Mouse (Mus musculus) adrenal gland, postnatal 25 days (tissue): ENCODE data around the gene Draxin. TPM values are rescaled to one million over a fixed set of nuclear protein-coding genes. Genes with fewer than 3 reads are reported as not detected.
"Not testable (repeated sequence)": the region's sequence is repeated elsewhere in the genome, so short reads cannot be mapped to it uniquely, and the experiment has no call there.

ENCODE experiments used
- DNase-seq: peaks from one replicate; pipeline ENCODE4 v3.0.0; 2021; ENCODE audit warnings: mixed read lengths
- microRNA-seq, 2 experiments: library from miRNA; unstranded; fragments of <30 nt; microRNA quantifications; one replicate each; pipeline ENCODE4 v1.2.0; 2021
- total RNA-seq: library from RNA; stranded (reverse); gene quantifications from 2 replicates; pipeline ENCODE4 v1.2.3, GENCODE M21; 2021

The Draxin gene
- total RNA-seq, 1 experiment from 2014 or later: 0.15 TPM

DNA sequence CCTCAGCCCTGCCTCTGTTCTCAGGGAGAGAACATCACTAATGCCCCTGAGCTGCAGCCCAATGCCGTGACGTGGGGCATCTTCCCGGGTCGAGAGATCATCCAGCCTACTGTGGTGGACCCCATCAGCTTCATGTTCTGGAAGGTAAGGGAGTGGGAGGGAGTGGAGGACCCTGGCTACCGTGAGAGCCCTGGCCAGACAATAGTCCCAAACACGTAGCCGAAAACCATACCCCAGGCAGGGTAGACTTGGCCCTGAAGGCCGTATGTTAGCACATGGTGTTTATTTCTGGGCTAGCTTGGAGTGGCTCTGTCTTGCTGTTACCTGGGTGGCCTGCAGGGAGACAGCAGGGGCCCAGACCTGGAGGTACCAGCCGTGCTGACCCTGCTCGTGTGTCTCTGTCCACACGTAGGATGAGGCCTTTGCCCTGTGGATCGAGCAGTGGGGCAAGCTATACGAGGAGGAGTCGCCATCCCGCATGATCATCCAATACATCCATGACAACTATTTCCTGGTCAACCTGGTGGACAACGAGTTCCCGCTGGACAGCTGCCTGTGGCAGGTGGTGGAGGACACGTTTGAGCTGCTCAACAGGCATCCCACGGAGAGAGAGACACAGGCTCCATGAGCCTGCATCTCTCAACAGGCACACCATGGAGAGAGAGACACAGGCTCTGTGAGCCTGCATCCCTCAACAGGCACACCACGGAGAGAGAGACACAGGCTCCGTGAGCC is 75.4 kb downstream of the Draxin start:
- DNase-seq: no peak

DNA sequence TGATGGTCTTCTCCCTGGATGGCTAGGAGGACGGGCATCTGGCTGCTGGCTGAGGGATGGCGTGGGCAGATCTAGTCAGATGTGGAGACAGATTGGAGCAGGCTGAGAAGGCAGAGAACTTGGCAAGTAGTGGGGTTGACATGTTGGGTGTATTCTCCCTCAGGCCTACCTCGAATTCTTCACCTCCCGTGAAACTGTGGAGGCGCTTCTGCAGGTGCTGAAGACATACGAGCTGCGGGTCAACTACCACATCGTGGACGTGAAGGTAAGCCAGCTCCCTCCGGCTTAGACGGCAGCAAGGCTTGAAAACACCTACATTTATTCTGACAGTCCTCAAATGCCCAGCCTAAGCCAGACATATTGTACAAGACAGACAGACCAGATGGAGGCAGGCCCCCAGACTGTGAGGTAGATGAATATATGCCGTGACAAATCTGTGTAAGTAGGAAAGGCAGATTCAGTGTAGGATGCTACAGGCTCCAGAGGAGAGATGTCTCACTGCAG is 77.0 kb downstream of the Draxin start:
- DNase-seq: no peak

DNA sequence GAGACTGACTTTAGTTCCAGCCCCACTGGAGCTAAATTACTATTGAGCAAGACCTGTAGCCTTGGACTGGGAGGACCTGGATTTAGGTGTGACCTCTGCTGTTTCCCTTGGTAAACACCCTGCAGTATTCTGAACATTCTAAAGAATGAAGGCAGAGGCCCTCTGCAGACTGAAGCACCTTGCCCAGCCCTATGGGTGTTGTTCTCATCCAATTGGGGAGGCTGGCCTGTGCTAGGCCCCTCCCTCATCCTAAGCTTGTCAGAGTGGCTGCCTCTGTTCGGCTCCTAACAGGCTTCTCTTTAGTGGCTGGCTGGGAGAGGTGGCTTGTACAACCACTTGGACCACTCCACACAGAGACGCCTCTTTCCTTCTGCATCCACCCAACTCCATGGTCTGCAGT is 77.5 kb downstream of the Draxin start:
- DNase-seq: no peak

DNA sequence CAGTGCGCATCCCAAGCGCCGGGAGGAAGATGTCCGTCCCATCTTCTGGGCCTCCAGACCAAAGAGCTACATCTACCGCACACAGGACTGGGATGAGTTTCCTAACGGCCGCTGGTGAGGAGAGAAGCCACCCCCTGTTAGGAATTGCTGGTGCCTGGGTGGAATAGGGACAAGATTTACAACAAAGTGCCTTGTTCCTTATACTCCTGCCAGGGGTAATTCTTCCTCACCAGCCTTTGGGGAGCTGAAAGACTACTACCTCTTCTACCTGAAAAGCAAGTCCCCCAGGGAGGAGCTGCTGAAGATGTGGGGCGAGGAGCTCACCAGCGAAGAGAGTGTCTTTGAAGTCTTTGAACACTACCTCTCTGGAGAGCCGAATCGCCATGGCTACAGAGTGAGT is 78.6 kb downstream of the Draxin start:
- no peak for DNase-seq

DNA sequence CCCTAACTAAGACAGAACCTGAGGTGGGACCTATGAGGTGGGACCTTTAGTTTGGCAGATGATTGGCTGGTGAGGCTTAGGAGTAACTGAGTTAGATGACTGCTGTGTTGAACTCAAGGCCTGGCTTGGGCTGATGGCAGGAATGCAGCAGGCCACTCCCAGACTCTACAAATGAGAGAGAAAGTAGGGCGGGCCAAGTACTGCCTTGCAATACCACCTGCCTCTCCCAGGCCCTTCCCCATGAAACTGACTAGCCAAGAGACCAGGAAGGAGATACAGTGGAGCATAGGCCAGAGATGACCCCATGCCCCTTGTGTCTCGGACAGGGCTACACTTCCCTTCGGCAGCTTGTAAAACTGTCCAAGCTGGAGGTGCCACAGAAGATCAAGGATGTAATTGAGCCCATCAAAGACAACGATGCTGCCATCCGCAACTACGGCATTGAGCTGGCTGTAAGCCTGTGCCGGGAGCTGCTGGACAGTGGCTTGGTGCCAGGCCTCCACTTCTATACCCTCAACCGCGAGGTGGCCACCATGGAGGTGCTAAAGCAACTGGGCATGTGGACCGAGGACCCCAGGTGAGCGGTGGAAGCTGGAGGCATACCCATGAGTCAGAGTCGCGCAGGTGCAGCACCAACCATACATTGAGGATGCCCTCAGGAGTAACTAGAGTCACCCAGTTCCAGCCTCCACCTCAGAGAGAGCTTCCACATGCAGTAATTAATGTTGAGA is 79.3 kb downstream of the Draxin start:
- no peak for DNase-seq

DNA sequence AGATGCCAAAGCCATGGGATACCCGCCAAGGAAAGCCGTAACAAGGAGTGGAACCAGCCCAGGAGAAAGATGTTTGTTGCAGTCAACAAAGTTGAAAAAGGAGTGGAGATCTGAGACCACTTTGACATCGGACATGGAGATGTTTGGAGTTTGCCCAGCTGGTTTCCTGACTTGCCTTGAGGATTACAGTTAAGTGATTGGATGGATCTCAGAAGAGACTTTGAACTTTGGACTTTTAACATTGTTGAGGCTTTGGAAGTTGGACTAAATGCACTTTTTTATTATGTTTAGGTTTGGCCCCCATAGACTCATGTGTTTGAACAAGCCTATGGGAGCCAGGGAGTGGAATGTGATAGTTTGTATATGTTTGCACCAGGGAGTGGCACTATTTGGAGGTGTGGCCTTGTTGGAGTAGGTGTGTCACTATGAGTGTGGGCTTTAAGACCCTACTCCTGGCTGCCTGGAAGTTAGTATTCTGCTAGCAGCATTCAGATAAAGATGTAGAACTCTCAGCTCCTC is 80.0 kb downstream of the Draxin start:
- DNase-seq: not testable (repeated sequence)

Small RNAs within 50 kb of the gene (microRNA-seq; reads per million reads assigned to microRNA genes)
- gene Mir7022: 0 reads per million in 2 experiments

Other genes starting within 250 kb of the Draxin start
- 151 and 217 TPM in 2 replicates for gene Mfn2, start 226.0 kb downstream of the Draxin start, total RNA-seq
- 41.0 and 43.3 TPM in 2 replicates for gene Plod1, start 193.9 kb downstream of the Draxin start, total RNA-seq
- 44.6 and 50.5 TPM in 2 replicates for gene 2510039O18Rik, start 189.8 kb downstream of the Draxin start, total RNA-seq
- gene Nppb, start 144.9 kb downstream of the Draxin start, total RNA-seq: not detected in 2 replicates
- gene Nppa, start 130.0 kb downstream of the Draxin start, total RNA-seq: not detected in 2 replicates
- 11.1 and 12.7 TPM in 2 replicates for gene Clcn6, start 91.9 kb downstream of the Draxin start, total RNA-seq
- 32.1 and 33.6 TPM in 2 replicates for gene Mthfr, start 91.6 kb downstream of the Draxin start, total RNA-seq
- gene Agtrap, start 42.7 kb downstream of the Draxin start, total RNA-seq: 75.0 and 117 TPM in 2 replicates
- 16.2 and 20.3 TPM in 2 replicates for gene Mad2l2, start 314 bp downstream of the Draxin start, total RNA-seq
- gene Fbxo6, start 21.4 kb upstream of the Draxin start, total RNA-seq: 45.2 and 55.3 TPM in 2 replicates
- 7.0 and 14.6 TPM in 2 replicates for gene Fbxo44, start 29.8 kb upstream of the Draxin start, total RNA-seq
- 4.5 and 4.7 TPM in 2 replicates for gene Fbxo2, start 29.9 kb upstream of the Draxin start, total RNA-seq
- 0.85 and 1.8 TPM in 2 replicates for gene Disp3, start 157.3 kb upstream of the Draxin start, total RNA-seq